In genomic region chrX:12837821-12838220, GRCm38 (mm10) we compare ENCODE assay signal across 10 mouse cellular contexts.
DNase-seq lines count a peak whose midpoint lies in the region; ATAC-seq and TF ChIP-seq lines count a peak whose summit lies in the region.
"Had no signal": no experiment of that assay in that cellular context is flagged by ENCODE, and none has a peak within 500 bp of the region (broad histone marks: within the 10 kb centered on the region; RNA-seq: fewer than 3 reads in every experiment).

No protein-coding gene starts in this region.

- WGBS in heart, embryonic 10.5 days, result 51% methylated on average over 1 of the region's 1 CpGs
- WGBS in midbrain, embryonic 14.5 days, result 37% methylated on average over 1 of the region's 1 CpGs
- 10% methylated on average over 1 of the region's 1 CpGs for WGBS in midbrain, embryonic 13.5 days
- 15% methylated on average over 1 of the region's 1 CpGs for WGBS in stomach, postnatal 0 days

- H3K4me2 ChIP-seq in midbrain, embryonic 14.5 days (ENCODE audit: low read length), result no peak overlapping the region
- H3K4me2 ChIP-seq in midbrain, embryonic 13.5 days (replicated peaks), result no peak overlapping the region
- H3K4me2 ChIP-seq in stomach, postnatal 0 days (replicated peaks; ENCODE audit: low read depth), result no peak overlapping the region

- H3K4me3 ChIP-seq in heart, embryonic 10.5 days, result no peak overlapping the region
- no peak overlapping the region for H3K4me3 ChIP-seq in midbrain, embryonic 14.5 days (replicated peaks; ENCODE audit: low read depth, low read length)
- H3K4me3 ChIP-seq in midbrain, embryonic 13.5 days (replicated peaks), result no peak overlapping the region
- no peak overlapping the region for H3K4me3 ChIP-seq in stomach, postnatal 0 days (ENCODE audit: low read depth, low read length)

- H3K9ac ChIP-seq in midbrain, embryonic 14.5 days (replicated peaks; ENCODE audit: low read length), result no peak overlapping the region
- no peak overlapping the region for H3K9ac ChIP-seq in midbrain, embryonic 13.5 days (replicated peaks)
- no peak overlapping the region for H3K9ac ChIP-seq in stomach, postnatal 0 days (ENCODE audit: low read length)
- H3K9ac ChIP-seq: liver, embryonic 14.5 days had no signal

- no peaks in the 10 kb centered on the region for H3K9me3 ChIP-seq in heart, embryonic 10.5 days
- H3K9me3 ChIP-seq in midbrain, embryonic 14.5 days (ENCODE audit: control insufficient read depth, low read length), result no peaks in the 10 kb centered on the region
- H3K9me3 ChIP-seq in midbrain, embryonic 13.5 days, result no peaks in the 10 kb centered on the region
- H3K9me3 ChIP-seq in stomach, postnatal 0 days (ENCODE audit: control insufficient read depth, low read length), result no peaks in the 10 kb centered on the region

- H3K36me3 ChIP-seq in heart, embryonic 10.5 days, result no peaks in the 10 kb centered on the region
- H3K36me3 ChIP-seq in midbrain, embryonic 14.5 days (ENCODE audit: control insufficient read depth, insufficient read depth, low read length), result no peaks in the 10 kb centered on the region
- H3K36me3 ChIP-seq in midbrain, embryonic 13.5 days, result no peaks in the 10 kb centered on the region
- no peaks in the 10 kb centered on the region for H3K36me3 ChIP-seq in stomach, postnatal 0 days (ENCODE audit: control insufficient read depth, insufficient read depth, low read length)

- no peaks in the 10 kb centered on the region for H3K4me1 ChIP-seq in heart, embryonic 10.5 days
- H3K4me1 ChIP-seq in midbrain, embryonic 14.5 days (ENCODE audit: control insufficient read depth, insufficient read depth, low read length), result peaks cover 6% of the 10 kb centered on the region; the same call in 1 of the 2 replicates
- H3K4me1 ChIP-seq in midbrain, embryonic 13.5 days (replicated peaks), result peaks cover 17% of the 10 kb centered on the region
- no peaks in the 10 kb centered on the region for H3K4me1 ChIP-seq in stomach, postnatal 0 days (replicated peaks; ENCODE audit: control insufficient read depth, insufficient read depth)

- no peak for ATAC-seq in midbrain, embryonic 14.5 days (ENCODE audit: low FRiP score, low TSS enrichment)
- no peak for ATAC-seq in midbrain, embryonic 13.5 days
- ATAC-seq in stomach, postnatal 0 days (ENCODE audit: low FRiP score, low TSS enrichment), result no peak

- peak; percentile 16 for DNase-seq in heart, adult 8-10 months (ENCODE audit: low spot score)
- DNase-seq in heart, embryonic 10.5 days (ENCODE audit: low spot score), result no peak
- DNase-seq in midbrain, embryonic 14.5 days, result peak; percentile 34
- peak; percentile 9 to 25 for DNase-seq in cerebellum, postnatal 36 days
- DNase-seq in lung, postnatal 25 days (ENCODE audit: low spot score), result peak; percentile 28
- no peak for DNase-seq in stomach, postnatal 0 days (ENCODE audit: low spot score)
- no peak for DNase-seq in c-Kit-positive CD71-positive TER-119-positive erythroid progenitor cells, embryonic 14.5 days (ENCODE audit: low spot score)
- DNase-seq: adrenal gland, adult 8-10 months had no signal

- H3K27ac ChIP-seq in heart, embryonic 10.5 days, result no peak overlapping the region
- peak overlapping the region; percentile 52; the same call in 1 of the 2 replicates for H3K27ac ChIP-seq in midbrain, embryonic 14.5 days (replicated peaks; ENCODE audit: low read depth, low read length)
- no peak overlapping the region for H3K27ac ChIP-seq in midbrain, embryonic 13.5 days
- no peak overlapping the region for H3K27ac ChIP-seq in stomach, postnatal 0 days (replicated peaks)
- H3K27ac ChIP-seq: liver, embryonic 14.5 days had no signal

- H3K27me3 ChIP-seq in heart, embryonic 10.5 days (ENCODE audit: insufficient read depth, poor library complexity, severe bottlenecking), result no peaks in the 10 kb centered on the region
- no peaks in the 10 kb centered on the region for H3K27me3 ChIP-seq in midbrain, embryonic 14.5 days (ENCODE audit: control insufficient read depth, insufficient read depth, low read length)
- no peaks in the 10 kb centered on the region for H3K27me3 ChIP-seq in midbrain, embryonic 13.5 days
- H3K27me3 ChIP-seq in stomach, postnatal 0 days (ENCODE audit: control insufficient read depth, insufficient read depth, low read length), result no peaks in the 10 kb centered on the region

- TF ChIP-seq EP300 in stomach, postnatal 0 days (optimal IDR thresholded peaks at IDR 0.05), result no peak

- no peak for TF ChIP-seq CTCF in stomach, postnatal 0 days (IDR thresholded peaks at IDR 0.05; ENCODE audit: low read depth)

Comparison
In these comparisons a context has a peak if more than half of its experiments do, and no peak if none do; other contexts are left out.
1. DNase-seq: peak in heart, adult 8-10 months (single experiment), midbrain, embryonic 14.5 days (single experiment), cerebellum, postnatal 36 days (2 of 2) and lung, postnatal 25 days (single experiment); none in heart, embryonic 10.5 days (single experiment), stomach, postnatal 0 days (single experiment) and c-Kit-positive CD71-positive TER-119-positive erythroid progenitor cells, embryonic 14.5 days (single experiment).